Mouse (Mus musculus) skeletal muscle tissue, adult 2 months (tissue): Measurements from ENCODE around the gene Gpa33.
"Not testable (repeated sequence)": the region's sequence is repeated elsewhere in the genome, so short reads cannot be mapped to it uniquely, and the experiment has no call there.

Experiments used
- DNase-seq: peaks from one replicate; pipeline ENCODE4 v3.0.0-alpha.2; 2012; ENCODE audit warnings: low read depth, low spot score

Gene Gpa33

GRCm38 (mm10) chr1:166132367-166132766 is 2.3 kb downstream of the Gpa33 start:
- DNase-seq, result no peak

GRCm38 (mm10) chr1:166135091-166135740 is 5.2 kb downstream of the Gpa33 start:
- no peak for DNase-seq

- DNase-seq, result no peak
Measured at GRCm38 (mm10) chr1:166137244-166137938, 7.4 kb downstream of the Gpa33 start.

- DNase-seq, result no peak
Measured at GRCm38 (mm10) chr1:166138136-166138535, 8.1 kb downstream of the Gpa33 start.

- no peak for DNase-seq
Measured at GRCm38 (mm10) chr1:166139113-166139512, 9.1 kb downstream of the Gpa33 start.

- no peak for DNase-seq
Measured at GRCm38 (mm10) chr1:166139620-166140184, 9.7 kb downstream of the Gpa33 start.

- DNase-seq, result not testable (repeated sequence)
Measured at GRCm38 (mm10) chr1:166141868-166142267, 11.8 kb downstream of the Gpa33 start.

GRCm38 (mm10) chr1:166142369-166142768 is 12.3 kb downstream of the Gpa33 start:
- no peak for DNase-seq

- no peak for DNase-seq
Measured at GRCm38 (mm10) chr1:166146626-166147025, 16.6 kb downstream of the Gpa33 start.

GRCm38 (mm10) chr1:166147657-166148056 is 17.6 kb downstream of the Gpa33 start:
- DNase-seq, result no peak

GRCm38 (mm10) chr1:166149441-166149840 is 19.4 kb downstream of the Gpa33 start:
- DNase-seq, result no peak

GRCm38 (mm10) chr1:166150035-166150434 is 20.0 kb downstream of the Gpa33 start:
- no peak for DNase-seq

- DNase-seq, result no peak
Measured at GRCm38 (mm10) chr1:166151341-166151740, 21.3 kb downstream of the Gpa33 start.

- DNase-seq, result no peak
Measured at GRCm38 (mm10) chr1:166152034-166152433, 22.0 kb downstream of the Gpa33 start.

GRCm38 (mm10) chr1:166153351-166154120 is 23.5 kb downstream of the Gpa33 start:
- peak; percentile 49 for DNase-seq

- peak; percentile 63 for DNase-seq
Measured at GRCm38 (mm10) chr1:166154162-166155112, 24.4 kb downstream of the Gpa33 start.

- DNase-seq, result no peak
Measured at GRCm38 (mm10) chr1:166155113-166155494, 25.1 kb downstream of the Gpa33 start.

- DNase-seq, result no peak
Measured at GRCm38 (mm10) chr1:166157712-166158111, 27.7 kb downstream of the Gpa33 start.

- no peak for DNase-seq
Measured at GRCm38 (mm10) chr1:166158664-166159063, 28.6 kb downstream of the Gpa33 start.

GRCm38 (mm10) chr1:166160111-166160510 is 30.1 kb downstream of the Gpa33 start:
- DNase-seq, result no peak
